Mouse (Mus musculus): ENCODE measurements around the gene Klhl15. TPM values are rescaled to one million over a fixed set of nuclear protein-coding genes. Genes with fewer than 3 reads are reported as not detected.

Klhl15 gene
- polyA plus RNA-seq, 1 experiment from 2014 or later: 9.9 TPM

DNA sequence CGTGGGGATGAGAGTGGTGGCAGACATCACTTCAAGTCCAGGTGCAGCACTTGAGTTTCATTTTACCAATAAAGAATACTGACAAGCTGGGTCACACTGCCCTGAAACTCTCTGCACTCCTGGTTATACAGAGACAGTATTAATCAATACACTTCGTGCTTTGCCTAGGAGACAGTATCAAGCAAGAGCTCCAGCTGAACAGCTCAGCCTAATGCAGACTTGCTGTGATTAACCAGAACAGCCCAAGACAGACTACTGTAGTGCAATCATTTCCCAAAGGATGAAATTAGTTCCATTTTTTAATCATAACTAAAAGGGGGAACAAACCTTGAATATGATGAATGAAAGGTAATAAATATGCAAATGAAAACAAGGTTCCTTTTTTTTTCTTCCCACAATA, 68.5 kb downstream of the Klhl15 start:
- peaks cover 24% of the 10 kb centered on the region for H3K27me3 ChIP-seq
- no peaks in the 10 kb centered on the region for H3K4me1 ChIP-seq
- no peak overlapping the region for H3K4me2 ChIP-seq
- no peak overlapping the region for H3K9ac ChIP-seq
- H3K36me3 ChIP-seq: no peaks in the 10 kb centered on the region
- no peaks in the 10 kb centered on the region for H3K9me3 ChIP-seq
- H3K27ac ChIP-seq: no peak overlapping the region
- WGBS: 50% methylated on average over 2 of the region's 2 CpGs
- no peak overlapping the region for H3K4me3 ChIP-seq
- ATAC-seq (ENCODE audit: insufficient number of reproducible peaks, low FRiP score, low TSS enrichment, low read depth): no peak

DNA sequence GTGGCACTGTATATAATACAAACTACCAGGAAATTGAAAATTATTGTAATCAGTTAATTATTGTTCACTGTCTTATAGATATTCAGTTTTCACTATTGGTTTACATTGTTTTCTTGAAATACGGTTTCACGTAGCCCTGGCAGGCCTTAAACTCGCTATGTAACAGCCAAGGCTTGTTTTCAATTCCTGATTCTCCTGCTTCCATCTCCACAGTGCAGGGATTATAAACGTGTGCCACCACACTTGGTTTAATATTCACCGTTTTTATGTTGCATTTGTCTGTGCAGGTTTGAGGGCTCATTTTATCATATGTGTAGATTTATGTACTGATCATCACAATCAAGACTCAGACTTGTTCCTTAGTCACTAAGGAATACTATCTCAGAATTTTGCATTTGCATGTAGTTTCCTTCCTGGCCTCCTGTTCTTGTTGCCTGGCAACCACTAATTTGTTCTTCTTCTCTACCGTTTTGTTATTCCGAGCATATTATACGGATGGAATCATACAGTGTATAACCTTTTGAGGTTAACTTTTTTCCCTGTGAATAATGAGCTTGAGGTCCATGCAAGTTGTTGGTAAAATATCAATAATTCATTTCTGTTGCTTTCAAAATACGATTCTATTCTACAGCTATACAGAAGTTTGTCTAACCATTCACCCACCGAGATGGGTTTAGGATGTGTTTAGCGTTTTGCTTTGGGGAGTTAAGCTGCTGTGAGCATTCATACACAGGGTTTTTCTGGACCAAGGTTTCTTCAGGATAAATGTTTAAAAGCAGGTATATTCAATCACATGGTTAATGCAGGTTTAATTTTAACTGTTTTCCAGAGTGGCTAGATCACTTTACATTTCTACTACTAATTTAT, 86.9 kb downstream of the Klhl15 start:
- H3K27ac ChIP-seq: no peak overlapping the region
- H3K36me3 ChIP-seq: no peaks in the 10 kb centered on the region
- H3K27me3 ChIP-seq: peaks cover 29% of the 10 kb centered on the region; the same call in 1 of the 2 replicates
- no peak for ATAC-seq (ENCODE audit: insufficient number of reproducible peaks, low FRiP score, low TSS enrichment, low read depth)
- no peak overlapping the region for H3K4me2 ChIP-seq
- WGBS: 80% methylated on average over 11 of the region's 11 CpGs
- H3K9ac ChIP-seq: no peak overlapping the region
- no peak overlapping the region for H3K4me3 ChIP-seq
- no peaks in the 10 kb centered on the region for H3K9me3 ChIP-seq
- H3K4me1 ChIP-seq: no peaks in the 10 kb centered on the region

Small RNA genes lying within 50 kb of the gene (microRNA-seq; reads per million reads assigned to microRNA genes)
- not detected for gene Mir7673

Other genes starting within 250 kb of the Klhl15 start
- gene Zfx, start 110.9 kb upstream of the Klhl15 start, polyA plus RNA-seq (2015; fragmentation: Nextera tagmentation; extraction: Ambion mirVana): 33.1 and 33.5 TPM in 2 replicates
- gene Eif2s3x, start 21.7 kb upstream of the Klhl15 start, polyA plus RNA-seq (2015; fragmentation: Nextera tagmentation; extraction: Ambion mirVana): 67.4 and 74.5 TPM in 2 replicates
- 0.08 TPM in 1 of 2 replicates, not detected in the other for gene Fam90a1b, start 132.2 kb downstream of the Klhl15 start, polyA plus RNA-seq (2015; fragmentation: Nextera tagmentation; extraction: Ambion mirVana)
- 68.3 and 69.6 TPM in 2 replicates for gene Apoo, start 132.5 kb downstream of the Klhl15 start, polyA plus RNA-seq (2015; fragmentation: Nextera tagmentation; extraction: Ambion mirVana)

Data from limb, embryonic 15.5 days (tissue).